Mouse (Mus musculus): ENCODE data around the gene Pbx4. TPM values are rescaled to one million over a fixed set of nuclear protein-coding genes. Genes with fewer than 3 reads are reported as not detected.
A peak's percentile ranks its signal among the peaks of the same experiment; 100 is the strongest.

The Pbx4 gene
- polyA plus RNA-seq, 1 experiment from 2014 or later: 2.6 TPM

- peaks cover 2% of the 10 kb centered on the region for H3K4me1 ChIP-seq (replicated peaks)
- H3K36me3 ChIP-seq: no peaks in the 10 kb centered on the region
- no peak overlapping the region for H3K4me3 ChIP-seq
- peaks cover 49% of the 10 kb centered on the region for H3K27me3 ChIP-seq
- H3K9ac ChIP-seq: no peak overlapping the region
- no peak overlapping the region for H3K4me2 ChIP-seq
- H3K9me3 ChIP-seq (replicated peaks): no peaks in the 10 kb centered on the region
- 41% methylated on average over 10 of the region's 10 CpGs for WGBS
- H3K27ac ChIP-seq: no peak overlapping the region
- ATAC-seq (replicated peaks; ENCODE audit: insufficient number of reproducible peaks, insufficient read depth, low FRiP score, low read depth): no peak; the same call in 1 of the 2 replicates
Observed at GRCm38 (mm10) chr8:69876097-69876496, 43.8 kb downstream of the Pbx4 start.

GRCm38 (mm10) chr8:69876967-69877366, 44.7 kb downstream of the Pbx4 start:
- ATAC-seq (replicated peaks; ENCODE audit: insufficient number of reproducible peaks, insufficient read depth, low FRiP score, low read depth): no peak
- Histone ChIP-seq H3K9me3 (replicated peaks) (no peaks in the 10 kb centered on the region), H3K4me1 (replicated peaks) (peaks cover 11% of the 10 kb centered on the region), H3K27me3 (peaks cover 54% of the 10 kb centered on the region), H3K9ac (no peak overlapping the region), H3K36me3 (no peaks in the 10 kb centered on the region), H3K4me3 (no peak overlapping the region), H3K27ac (no peak overlapping the region), H3K4me2 (no peak overlapping the region)
- 76% methylated on average over 10 of the region's 10 CpGs for WGBS

- no peaks in the 10 kb centered on the region for H3K9me3 ChIP-seq (replicated peaks)
- no peak overlapping the region for H3K4me3 ChIP-seq
- peaks cover 59% of the 10 kb centered on the region for H3K27me3 ChIP-seq
- peaks cover 15% of the 10 kb centered on the region for H3K4me1 ChIP-seq (replicated peaks)
- no peak for ATAC-seq (replicated peaks; ENCODE audit: insufficient number of reproducible peaks, insufficient read depth, low FRiP score, low read depth)
- no peak overlapping the region for H3K9ac ChIP-seq
- H3K27ac ChIP-seq: no peak overlapping the region
- WGBS: 81% methylated on average over 4 of the region's 4 CpGs
- H3K4me2 ChIP-seq: no peak overlapping the region
- H3K36me3 ChIP-seq: no peaks in the 10 kb centered on the region
Observed at GRCm38 (mm10) chr8:69877396-69877795, 45.1 kb downstream of the Pbx4 start.

- ATAC-seq (replicated peaks; ENCODE audit: insufficient number of reproducible peaks, insufficient read depth, low FRiP score, low read depth): no peak
- Histone ChIP-seq H3K27me3 (peaks cover 63% of the 10 kb centered on the region), H3K4me2 (no peak overlapping the region), H3K9ac (no peak overlapping the region), H3K4me3 (no peak overlapping the region), H3K9me3 (replicated peaks) (no peaks in the 10 kb centered on the region), H3K27ac (no peak overlapping the region), H3K36me3 (no peaks in the 10 kb centered on the region), H3K4me1 (replicated peaks) (peaks cover 18% of the 10 kb centered on the region)
- WGBS: 56% methylated on average over 3 of the region's 3 CpGs
Observed at GRCm38 (mm10) chr8:69877992-69878391, 45.7 kb downstream of the Pbx4 start.

- no peaks in the 10 kb centered on the region for H3K36me3 ChIP-seq
- H3K9me3 ChIP-seq (replicated peaks): no peaks in the 10 kb centered on the region
- peaks cover 18% of the 10 kb centered on the region for H3K4me1 ChIP-seq (replicated peaks)
- peaks cover 77% of the 10 kb centered on the region for H3K27me3 ChIP-seq
- no peak overlapping the region for H3K9ac ChIP-seq
- 64% methylated on average over 8 of the region's 8 CpGs for WGBS
- no peak overlapping the region for H3K4me2 ChIP-seq
- no peak overlapping the region for H3K27ac ChIP-seq
- no peak overlapping the region for H3K4me3 ChIP-seq
- no peak for ATAC-seq (replicated peaks; ENCODE audit: insufficient number of reproducible peaks, insufficient read depth, low FRiP score, low read depth)
Observed at GRCm38 (mm10) chr8:69879678-69880077, 47.4 kb downstream of the Pbx4 start.

- no peaks in the 10 kb centered on the region for H3K36me3 ChIP-seq
- peak overlapping the region; percentile 64 for H3K4me2 ChIP-seq
- peak overlapping the region; percentile 49 for H3K4me3 ChIP-seq
- no peak overlapping the region for H3K27ac ChIP-seq
- peaks cover 20% of the 10 kb centered on the region for H3K4me1 ChIP-seq (replicated peaks)
- no peaks in the 10 kb centered on the region for H3K9me3 ChIP-seq (replicated peaks)
- WGBS: 12% methylated on average over 37 of the region's 37 CpGs
- ATAC-seq (replicated peaks; ENCODE audit: insufficient number of reproducible peaks, insufficient read depth, low FRiP score, low read depth): no peak
- H3K27me3 ChIP-seq: peaks cover 88% of the 10 kb centered on the region
- no peak overlapping the region for H3K9ac ChIP-seq
Observed at GRCm38 (mm10) chr8:69880841-69881240, 48.5 kb downstream of the Pbx4 start.

- no peak for ATAC-seq (replicated peaks; ENCODE audit: insufficient number of reproducible peaks, insufficient read depth, low FRiP score, low read depth)
- peak overlapping the region; percentile 64 for H3K4me2 ChIP-seq
- H3K27ac ChIP-seq: no peak overlapping the region
- peak overlapping the region; percentile 49 for H3K4me3 ChIP-seq
- H3K9ac ChIP-seq: peak overlapping the region; percentile 48; the same call in 1 of the 2 replicates
- H3K9me3 ChIP-seq (replicated peaks): no peaks in the 10 kb centered on the region
- peaks cover 24% of the 10 kb centered on the region for H3K4me1 ChIP-seq (replicated peaks)
- WGBS: 16% methylated on average over 79 of the region's 79 CpGs
- no peaks in the 10 kb centered on the region for H3K36me3 ChIP-seq
- peaks cover 93% of the 10 kb centered on the region for H3K27me3 ChIP-seq
Observed at GRCm38 (mm10) chr8:69881261-69881865, 49.1 kb downstream of the Pbx4 start.

GRCm38 (mm10) chr8:69882021-69882756, 49.9 kb downstream of the Pbx4 start:
- WGBS: 8% methylated on average over 101 of the region's 103 CpGs
- peaks cover 33% of the 10 kb centered on the region for H3K4me1 ChIP-seq (replicated peaks)
- H3K9me3 ChIP-seq (replicated peaks): no peaks in the 10 kb centered on the region
- ATAC-seq (replicated peaks; ENCODE audit: insufficient number of reproducible peaks, insufficient read depth, low FRiP score, low read depth): no peak
- peaks cover 97% of the 10 kb centered on the region for H3K27me3 ChIP-seq
- H3K36me3 ChIP-seq: no peaks in the 10 kb centered on the region
- peak overlapping the region; percentile 64 for H3K4me2 ChIP-seq
- H3K9ac ChIP-seq: peak overlapping the region; percentile 48
- H3K27ac ChIP-seq: no peak overlapping the region
- H3K4me3 ChIP-seq: peak overlapping the region; percentile 49

- Histone ChIP-seq H3K9ac (no peak overlapping the region), H3K27ac (no peak overlapping the region), H3K4me3 (peak overlapping the region; percentile 49), H3K9me3 (replicated peaks) (no peaks in the 10 kb centered on the region), H3K27me3 (peaks cover 98% of the 10 kb centered on the region), H3K4me1 (replicated peaks) (peaks cover 41% of the 10 kb centered on the region), H3K36me3 (no peaks in the 10 kb centered on the region), H3K4me2 (peak overlapping the region; percentile 64; the same call in 1 of the 2 replicates)
- 20% methylated on average over 52 of the region's 52 CpGs for WGBS
- ATAC-seq (replicated peaks; ENCODE audit: insufficient number of reproducible peaks, insufficient read depth, low FRiP score, low read depth): no peak
Observed at GRCm38 (mm10) chr8:69882833-69883600, 50.7 kb downstream of the Pbx4 start.

- H3K4me3 ChIP-seq: no peak overlapping the region
- no peak for ATAC-seq (replicated peaks; ENCODE audit: insufficient number of reproducible peaks, insufficient read depth, low FRiP score, low read depth)
- H3K9ac ChIP-seq: no peak overlapping the region
- H3K27ac ChIP-seq: no peak overlapping the region
- H3K9me3 ChIP-seq (replicated peaks): no peaks in the 10 kb centered on the region
- WGBS: 59% methylated on average over 13 of the region's 13 CpGs
- H3K4me1 ChIP-seq (replicated peaks): peaks cover 52% of the 10 kb centered on the region
- peaks cover 100% of the 10 kb centered on the region for H3K27me3 ChIP-seq
- no peaks in the 10 kb centered on the region for H3K36me3 ChIP-seq
- H3K4me2 ChIP-seq: no peak overlapping the region
Observed at GRCm38 (mm10) chr8:69884141-69884540, 51.9 kb downstream of the Pbx4 start.
